Mouse (Mus musculus): ENCODE results near the gene Adcy5. TPM values are rescaled to one million over a fixed set of nuclear protein-coding genes. Genes with fewer than 3 reads are reported as not detected.

Gene Adcy5
- polyA plus RNA-seq (2012; rRNA removed), result 12.1 and 14.7 TPM in 2 replicates

DNA sequence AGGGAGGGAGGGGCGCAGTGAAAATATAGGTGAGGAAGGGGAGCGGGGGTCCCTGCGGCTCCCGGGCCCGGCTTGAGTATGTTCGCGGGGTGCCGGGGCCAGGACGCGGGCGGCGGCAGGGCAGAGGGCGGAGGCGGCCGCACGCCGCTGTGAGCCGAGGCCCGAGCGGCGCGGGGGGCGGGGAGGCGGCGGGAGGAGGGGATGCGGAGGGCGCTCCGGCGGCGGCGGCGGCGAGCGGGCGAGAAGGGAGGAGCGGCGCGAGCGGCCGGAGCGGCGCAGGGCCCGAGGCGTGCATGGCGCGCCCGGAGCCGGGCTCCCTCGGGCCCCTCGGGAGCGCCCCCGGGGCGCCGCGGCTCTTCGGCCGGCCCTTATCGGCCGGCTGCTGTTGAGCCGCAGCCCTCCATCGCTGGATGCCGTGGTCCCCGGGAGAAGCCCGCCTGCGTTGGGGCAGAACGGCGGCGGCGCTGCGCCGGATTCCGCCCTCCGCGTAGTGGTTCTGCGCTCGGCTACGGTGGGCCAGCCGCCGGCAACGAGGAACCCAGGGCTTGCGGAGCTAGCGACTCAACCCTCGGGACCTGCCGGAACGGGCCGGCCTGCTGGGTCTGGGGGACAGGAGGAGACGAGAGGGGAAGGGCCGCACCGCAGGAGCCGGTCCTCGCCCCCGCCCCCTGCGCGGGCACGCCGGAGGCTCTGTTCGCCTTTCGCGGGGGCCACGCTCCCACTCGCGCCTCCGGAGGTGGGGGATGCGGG is at the start of gene Adcy5:
Adcy5 (plus strand) TSS at position 237 of the 750 bp plus-strand sequence.
- 1% methylated on average over 88 of the region's 104 CpGs for WGBS
- no peak for DNase-seq (ENCODE audit: low read depth, low spot score)

DNA sequence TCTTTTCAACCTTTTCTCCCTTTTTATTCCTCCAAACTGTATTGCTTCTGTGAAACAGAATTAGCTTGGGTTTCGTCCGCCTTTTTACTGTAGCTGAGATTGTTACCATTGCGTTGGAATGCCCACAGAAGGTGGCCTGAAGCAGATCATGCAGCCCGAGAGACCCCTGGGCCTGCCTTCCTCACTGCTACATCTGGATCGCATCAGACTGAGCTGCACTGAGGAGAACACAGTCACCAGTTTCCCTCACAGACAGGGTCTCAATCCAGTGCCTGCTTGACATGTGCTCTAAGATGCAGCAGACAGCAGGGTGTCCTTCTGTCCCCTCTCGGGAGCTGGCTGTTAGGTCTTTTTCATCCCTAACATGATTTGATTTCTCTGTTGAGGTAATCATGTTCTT is 46.7 kb upstream of the Adcy5 start:
- DNase-seq (ENCODE audit: low read depth, low spot score), result no peak
- 93% methylated on average over 6 of the region's 6 CpGs for WGBS

DNA sequence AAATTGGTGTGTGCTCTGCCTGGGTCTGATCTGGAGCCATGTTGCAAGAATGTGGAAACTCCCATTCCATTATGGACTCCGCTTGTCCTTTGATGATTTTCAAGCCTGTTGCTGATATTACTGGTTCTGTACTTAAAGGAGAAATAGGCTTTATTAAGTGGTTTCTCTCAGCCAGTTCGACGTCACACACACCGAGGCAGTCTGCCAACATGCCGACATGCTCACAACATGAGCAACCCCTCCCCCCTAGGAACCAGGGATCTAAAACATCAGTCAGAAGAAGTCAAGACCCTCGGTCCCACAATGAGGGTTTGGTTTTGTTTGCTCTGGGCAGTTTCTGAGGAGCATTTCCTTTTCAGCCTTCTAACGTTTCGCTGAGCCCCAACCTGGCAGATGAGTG is 45.5 kb upstream of the Adcy5 start:
- 67% methylated on average over 8 of the region's 8 CpGs for WGBS
- DNase-seq (ENCODE audit: low read depth, low spot score), result no peak

DNA sequence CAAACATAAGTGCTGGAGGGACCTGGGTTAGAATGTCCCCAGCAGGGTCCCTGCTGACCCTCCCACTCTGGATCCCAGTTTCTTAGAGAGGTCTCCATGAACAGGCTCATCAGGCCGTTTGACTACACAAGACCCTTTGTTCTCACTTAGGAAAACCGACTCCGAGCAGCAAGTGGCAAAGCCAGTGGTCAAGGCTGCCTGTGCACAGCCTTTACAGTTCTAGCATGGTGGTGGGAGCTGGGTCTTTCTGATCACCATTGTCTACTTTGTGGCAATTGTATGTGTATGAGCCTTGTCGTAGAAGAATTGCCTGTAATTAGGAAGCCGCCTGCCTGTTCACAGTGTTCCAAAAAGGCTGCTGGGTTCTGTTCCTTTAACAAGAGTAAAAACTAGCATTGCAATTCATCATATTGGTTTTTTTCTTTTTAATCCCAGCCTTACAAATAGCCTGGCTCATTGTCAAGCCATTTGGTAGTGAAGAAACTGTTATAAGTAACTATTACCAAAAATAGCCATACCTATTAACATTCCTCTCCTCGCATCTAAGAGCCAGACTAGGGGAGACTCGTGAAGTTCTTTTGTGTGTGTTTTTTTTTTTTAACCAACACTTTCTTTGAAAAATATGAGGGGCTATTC is 44.9 kb upstream of the Adcy5 start:
- no peak for DNase-seq (ENCODE audit: low read depth, low spot score)
- 62% methylated on average over 7 of the region's 7 CpGs for WGBS

GRCm38 (mm10) chr16:35110410-35111142 is 44.1 kb upstream of the Adcy5 start:
- DNase-seq (ENCODE audit: low read depth, low spot score), result peak; percentile 50
- 36% methylated on average over 10 of the region's 10 CpGs for WGBS

GRCm38 (mm10) chr16:35111143-35111620 is 43.5 kb upstream of the Adcy5 start:
- 60% methylated on average over 8 of the region's 8 CpGs for WGBS
- no peak for DNase-seq (ENCODE audit: low read depth, low spot score)

DNA sequence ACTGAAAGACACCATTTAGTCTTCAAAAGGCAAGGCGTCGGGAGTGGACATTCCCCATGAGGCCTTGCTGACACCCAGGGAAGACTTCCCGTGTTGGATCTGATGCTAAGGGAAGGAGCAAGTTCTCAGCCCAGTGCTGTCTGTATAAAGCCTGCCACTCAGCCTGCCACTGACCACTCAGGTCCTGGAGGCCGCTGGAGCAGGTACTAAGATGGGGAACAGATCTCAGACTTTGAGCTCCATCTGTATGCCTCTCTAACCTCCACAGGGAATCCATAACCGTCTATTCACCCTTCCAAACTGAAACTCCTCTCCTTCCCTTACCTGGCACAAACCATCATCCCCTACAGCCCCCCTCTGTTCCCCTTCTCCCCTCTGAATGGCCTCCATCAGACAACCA is 41.2 kb upstream of the Adcy5 start:
- no peak for DNase-seq (ENCODE audit: low read depth, low spot score)
- 87% methylated on average over 5 of the region's 5 CpGs for WGBS

- peak; percentile 18 for DNase-seq (ENCODE audit: low read depth, low spot score)
- WGBS, result 42% methylated on average over 7 of the region's 7 CpGs
Observed at GRCm38 (mm10) chr16:35116328-35116956, 38.2 kb upstream of the Adcy5 start.

DNA sequence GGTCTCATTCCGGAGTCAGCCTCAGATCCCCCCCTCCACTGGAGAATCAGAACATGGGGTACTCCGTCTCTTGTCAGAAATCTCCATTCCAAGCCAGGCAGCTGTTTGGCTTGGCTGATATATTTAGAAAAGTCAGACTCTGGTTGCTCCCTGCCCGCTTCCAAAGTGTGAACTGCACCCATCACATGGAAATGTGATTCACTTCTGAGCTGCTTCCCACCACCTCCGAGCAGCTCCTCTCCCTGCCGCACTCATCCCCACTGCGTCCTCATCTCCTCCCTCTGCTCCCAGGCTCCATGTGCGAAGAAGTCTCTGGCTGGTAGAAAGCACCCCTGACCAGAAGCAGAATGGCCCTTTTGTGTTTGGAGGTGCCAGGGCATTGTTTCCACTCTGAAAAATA is 37.2 kb upstream of the Adcy5 start:
- 79% methylated on average over 7 of the region's 7 CpGs for WGBS

GRCm38 (mm10) chr16:35120603-35121002 is 34.1 kb upstream of the Adcy5 start:
- WGBS, result 57% methylated on average over 4 of the region's 4 CpGs
- no peak for DNase-seq (ENCODE audit: low read depth, low spot score)

More for the DNA sequence above, 37.2 kb upstream of the Adcy5 start:
- no peak for DNase-seq (ENCODE audit: low read depth, low spot score)

GRCm38 (mm10) chr16:35127270-35127669 is 27.4 kb upstream of the Adcy5 start:
- WGBS, result 89% methylated on average over 5 of the region's 5 CpGs
- no peak for DNase-seq (ENCODE audit: low read depth, low spot score)

GRCm38 (mm10) chr16:35130172-35130571 is 24.5 kb upstream of the Adcy5 start:
- 60% methylated on average over 3 of the region's 3 CpGs for whole genome bisulfite sequencing
- DNase-seq (ENCODE audit: low read depth, low spot score), result no peak

DNA sequence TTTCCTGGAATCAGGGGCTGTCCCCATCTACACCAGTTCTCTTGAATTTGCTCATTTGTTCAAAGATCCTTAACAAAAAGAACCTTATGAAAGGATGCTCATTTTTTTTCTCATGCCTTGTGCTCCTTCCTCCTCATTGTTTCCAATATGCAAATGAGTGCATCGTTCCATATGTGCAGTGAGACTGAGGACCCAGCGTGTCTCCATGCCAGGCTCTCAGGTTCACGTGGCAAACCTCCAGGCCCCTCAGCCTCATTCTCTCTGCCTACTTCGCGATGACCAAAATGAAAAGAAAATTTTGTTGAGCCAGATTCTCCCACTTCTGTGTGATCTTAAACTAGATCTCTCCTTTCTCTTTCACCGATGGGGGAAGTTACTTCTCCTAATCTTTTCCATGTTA is 15.3 kb upstream of the Adcy5 start:
- 77% methylated on average over 6 of the region's 6 CpGs for WGBS

GRCm38 (mm10) chr16:35139873-35140619 is 14.6 kb upstream of the Adcy5 start:
- WGBS, result 33% methylated on average over 11 of the region's 11 CpGs
- DNase-seq (ENCODE audit: low read depth, low spot score), result no peak

More for the DNA sequence above, 15.3 kb upstream of the Adcy5 start:
- no peak for DNase-seq (ENCODE audit: low read depth, low spot score)

DNA sequence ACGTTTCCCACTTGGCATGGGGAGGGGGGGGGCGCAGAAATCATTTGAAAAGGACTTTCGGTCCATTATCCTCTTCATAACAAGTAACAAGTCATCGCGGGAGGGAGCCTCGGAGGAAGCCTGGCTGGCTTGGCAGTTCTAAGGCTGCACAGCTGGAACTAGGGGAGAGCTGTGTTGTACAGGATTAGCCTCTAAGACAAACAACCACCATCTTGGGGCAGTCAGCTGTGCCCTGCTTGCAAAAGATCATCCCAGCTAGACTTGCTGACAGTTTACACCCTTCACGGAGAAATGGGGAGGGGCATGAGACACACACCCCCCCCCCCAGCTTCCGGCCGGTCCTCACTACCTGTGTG is 14.1 kb upstream of the Adcy5 start:
- no peak for DNase-seq (ENCODE audit: low read depth, low spot score)
- 46% methylated on average over 9 of the region's 9 CpGs for WGBS

DNA sequence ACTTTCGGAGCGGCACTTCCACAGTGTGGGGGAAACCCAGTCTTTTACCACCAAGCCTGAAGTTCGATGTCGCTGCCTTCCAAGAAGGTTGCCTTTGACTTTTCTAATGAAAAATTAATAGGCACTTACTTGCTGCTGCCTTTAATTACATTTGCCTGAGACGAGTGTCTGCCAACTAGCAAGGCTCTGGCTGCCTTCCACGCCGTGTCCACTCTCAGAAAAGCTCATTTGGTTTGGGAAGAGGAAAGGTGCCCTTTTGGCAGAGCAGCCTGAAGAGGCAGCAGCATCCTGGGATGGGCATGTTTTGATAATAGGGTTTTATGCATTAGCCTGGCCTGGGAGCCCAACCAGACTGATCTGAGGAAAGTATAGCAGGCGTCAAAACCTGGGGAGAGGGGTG is 12.8 kb upstream of the Adcy5 start:
- 81% methylated on average over 8 of the region's 8 CpGs for WGBS
- no peak for DNase-seq (ENCODE audit: low read depth, low spot score)

GRCm38 (mm10) chr16:35146153-35146552 is 8.5 kb upstream of the Adcy5 start:
- WGBS, result 42% methylated on average over 4 of the region's 4 CpGs

DNA sequence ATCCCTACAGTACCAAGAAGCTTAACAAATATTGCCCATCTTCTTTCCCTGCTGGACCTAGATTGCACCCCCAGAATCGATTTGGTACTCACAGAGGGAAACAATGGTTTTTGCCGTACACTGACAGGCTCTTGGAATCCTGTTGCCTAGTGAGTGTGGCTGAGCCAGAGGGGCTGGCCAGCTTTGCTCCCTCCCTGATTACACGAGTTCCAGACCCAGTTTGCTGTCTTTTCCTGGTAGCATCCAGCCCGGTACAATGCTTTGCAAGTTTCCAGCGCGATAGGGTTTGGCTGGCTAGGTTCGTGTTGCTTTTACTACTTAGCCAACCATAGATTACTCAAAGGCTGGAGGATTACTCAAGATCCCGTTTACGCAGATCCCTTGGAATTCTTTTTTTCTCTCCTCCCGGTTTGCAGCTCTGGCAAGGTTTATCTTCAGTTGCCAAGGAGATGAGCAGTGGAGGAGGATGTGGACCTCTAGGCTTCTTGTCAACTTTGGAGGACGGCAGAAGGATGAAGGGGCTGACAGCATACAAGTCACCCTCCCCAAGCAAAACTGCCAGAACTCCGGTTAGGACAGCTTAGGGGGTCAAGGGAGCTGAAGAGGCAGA is 1.4 kb upstream of the Adcy5 start:
- 12% methylated on average over 12 of the region's 12 CpGs for WGBS
- DNase-seq (ENCODE audit: low read depth, low spot score), result no peak

More at GRCm38 (mm10) chr16:35146153-35146552, 8.5 kb upstream of the Adcy5 start:
- DNase-seq (ENCODE audit: low read depth, low spot score), result no peak

- DNase-seq (ENCODE audit: low read depth, low spot score), result no peak
- under 1% methylated on average over 29 of the region's 29 CpGs for WGBS
Observed at GRCm38 (mm10) chr16:35154245-35154640, 434 bp upstream of the Adcy5 start.
